Mouse (Mus musculus) c-Kit-negative CD71-positive TER-119-positive erythroid progenitor cells, embryonic 14.5 days (primary cell): ENCODE measurements around the gene Dnah2.
A peak's percentile ranks its signal among the peaks of the same experiment; 100 is the strongest.
"Not testable (repeated sequence)": the region's sequence is repeated elsewhere in the genome, so short reads cannot be mapped to it uniquely, and the experiment has no call there.

Source experiments
- DNase-seq: peaks from one replicate; pipeline ENCODE4 v3.0.0-alpha.2; 2013; ENCODE audit warnings: low read depth, low spot score

Dnah2 gene

DNA sequence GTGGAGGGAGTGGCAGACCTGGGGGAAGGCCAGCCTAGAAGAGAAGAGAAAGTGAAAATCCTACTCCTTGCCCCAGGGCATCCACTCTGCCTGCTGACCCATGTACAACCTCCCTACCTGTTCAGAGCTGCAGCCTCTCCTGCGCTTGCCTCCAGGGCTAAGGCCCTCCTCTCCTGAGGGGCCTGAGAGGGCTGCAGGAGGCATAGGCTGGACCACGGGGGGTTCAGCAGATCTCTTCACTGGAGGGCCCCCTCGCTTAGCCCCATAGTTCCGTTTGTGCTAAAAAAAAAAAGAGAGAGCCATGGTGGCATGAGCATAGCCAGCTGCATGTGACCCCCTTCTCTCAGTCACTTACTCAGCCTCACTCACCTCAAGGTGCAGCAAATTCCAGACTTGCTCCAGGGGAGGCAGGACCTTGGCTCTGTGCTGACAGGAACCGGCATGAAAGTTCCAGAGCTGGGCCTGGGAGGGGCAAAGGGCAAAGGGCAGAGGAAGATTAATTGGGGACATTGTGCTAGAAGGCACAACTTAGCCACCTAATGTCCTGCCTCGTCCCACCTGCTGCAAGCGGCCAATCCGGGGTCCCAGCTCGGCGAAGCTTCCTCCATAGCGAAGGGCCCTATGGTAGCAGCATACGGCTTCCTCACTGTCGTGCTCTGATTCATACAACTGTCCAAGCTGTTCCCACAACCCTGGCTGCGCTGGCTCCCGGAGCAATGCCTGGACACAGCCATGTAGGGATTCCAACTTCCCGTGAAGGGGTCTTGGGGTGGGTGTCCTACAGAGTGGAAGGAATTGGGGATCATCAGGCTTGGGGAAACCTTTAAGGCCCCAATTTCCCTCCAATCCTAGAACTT is 141.8 kb downstream of the Dnah2 start:
- DNase-seq: no peak

- DNase-seq: no peak
Observed at GRCm38 (mm10) chr11:69406282-69406681, 142.6 kb downstream of the Dnah2 start.

GRCm38 (mm10) chr11:69405397-69406200 is 143.3 kb downstream of the Dnah2 start:
- no peak for DNase-seq

DNA sequence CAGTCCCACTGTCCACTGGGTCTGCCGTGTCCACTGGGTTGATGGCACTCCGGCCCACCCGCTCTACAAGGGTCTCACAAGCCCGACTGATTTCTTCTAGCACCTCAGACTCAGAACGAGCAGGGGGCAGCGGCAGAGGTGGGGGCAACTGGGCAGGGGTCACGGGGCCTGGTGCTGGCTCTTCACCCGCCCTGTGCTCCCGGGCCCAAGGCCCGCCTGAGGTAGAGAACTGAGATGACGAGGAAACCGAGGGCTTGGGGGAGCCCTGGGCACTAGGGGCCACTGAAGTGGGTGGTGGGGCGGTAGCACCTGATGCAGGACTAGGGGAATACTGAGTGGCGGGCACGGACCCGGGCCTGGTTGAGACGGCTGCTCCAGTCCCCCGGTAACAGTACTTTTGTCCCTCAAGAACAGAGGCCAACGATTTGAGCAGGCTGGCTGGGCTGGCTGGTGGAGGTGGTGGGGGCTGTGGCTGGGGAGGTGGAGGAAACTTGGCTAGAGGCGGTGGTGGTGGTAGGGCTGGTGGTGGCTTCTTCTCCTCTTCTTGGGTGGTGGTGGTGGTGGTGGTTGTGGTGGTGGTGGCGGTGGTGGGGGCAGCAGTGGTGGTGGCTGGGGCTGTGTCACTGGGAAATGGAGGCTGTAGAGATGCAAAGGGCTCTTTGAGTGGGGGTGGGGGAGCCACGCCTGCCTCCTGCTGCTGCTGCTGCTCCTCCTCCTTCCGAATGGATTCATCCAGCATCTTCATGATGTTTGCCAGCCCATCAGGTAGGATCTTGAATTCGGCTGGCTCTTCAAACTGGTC is 144.1 kb downstream of the Dnah2 start:
- DNase-seq: no peak

DNA sequence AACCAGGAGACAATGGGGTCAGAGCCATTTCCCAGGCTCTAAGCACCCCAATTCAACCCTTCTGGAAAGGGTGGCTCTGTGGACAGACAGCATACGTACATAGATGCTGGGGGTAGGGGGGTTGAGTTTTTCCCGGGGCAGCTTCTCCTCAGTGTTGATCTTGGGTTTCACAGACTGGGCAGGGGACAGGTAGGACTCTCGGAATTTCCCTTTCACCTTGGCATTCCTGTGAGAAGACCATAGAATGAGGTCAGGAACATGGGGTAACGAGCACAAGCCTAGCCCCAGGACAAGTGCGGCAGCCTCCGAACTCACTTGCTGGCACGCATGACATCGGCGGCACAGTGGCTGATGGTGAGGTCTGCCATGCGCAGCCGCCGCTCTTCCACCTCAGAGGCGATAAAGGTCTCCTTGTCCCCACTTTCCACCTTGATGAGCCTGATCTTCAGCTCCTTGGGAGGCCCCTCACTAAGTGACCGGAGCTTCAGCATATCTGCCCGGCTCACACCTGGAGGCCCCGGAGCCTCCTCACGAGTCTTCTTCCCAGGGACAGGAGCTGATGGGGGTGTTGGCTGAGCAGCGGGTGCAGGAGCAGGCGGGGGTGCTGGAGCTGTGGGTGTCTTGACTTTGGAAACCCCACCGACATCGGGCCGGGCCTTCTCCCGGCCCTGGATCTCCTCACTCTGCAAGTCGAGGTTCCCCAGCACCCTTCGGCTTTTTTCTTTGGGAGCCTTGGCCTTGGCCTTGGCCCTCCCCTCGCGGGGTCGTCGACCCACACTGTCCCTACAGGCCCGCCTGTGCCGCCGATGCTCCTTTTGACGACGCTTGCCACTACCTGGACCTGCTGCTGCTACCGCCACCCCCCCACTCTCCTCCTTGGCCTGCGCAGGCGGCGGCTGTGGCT is 145.0 kb downstream of the Dnah2 start:
- no peak for DNase-seq

GRCm38 (mm10) chr11:69401987-69402386 is 146.9 kb downstream of the Dnah2 start:
- DNase-seq: no peak

- DNase-seq: peak; percentile 83
Observed at GRCm38 (mm10) chr11:69401210-69401637, 147.7 kb downstream of the Dnah2 start.

- DNase-seq: no peak
Observed at GRCm38 (mm10) chr11:69400083-69400850, 148.6 kb downstream of the Dnah2 start.

GRCm38 (mm10) chr11:69399201-69400082 is 149.5 kb downstream of the Dnah2 start:
- DNase-seq: no peak

GRCm38 (mm10) chr11:69398486-69399200 is 150.3 kb downstream of the Dnah2 start:
- DNase-seq: no peak

- DNase-seq: no peak
Observed at GRCm38 (mm10) chr11:69398059-69398458, 150.9 kb downstream of the Dnah2 start, which contains the start of gene Tmem88. TSS of gene Tmem88 (minus strand) at chr11:69398234.

GRCm38 (mm10) chr11:69397581-69398057 is 151.3 kb downstream of the Dnah2 start:
- DNase-seq: no peak

DNA sequence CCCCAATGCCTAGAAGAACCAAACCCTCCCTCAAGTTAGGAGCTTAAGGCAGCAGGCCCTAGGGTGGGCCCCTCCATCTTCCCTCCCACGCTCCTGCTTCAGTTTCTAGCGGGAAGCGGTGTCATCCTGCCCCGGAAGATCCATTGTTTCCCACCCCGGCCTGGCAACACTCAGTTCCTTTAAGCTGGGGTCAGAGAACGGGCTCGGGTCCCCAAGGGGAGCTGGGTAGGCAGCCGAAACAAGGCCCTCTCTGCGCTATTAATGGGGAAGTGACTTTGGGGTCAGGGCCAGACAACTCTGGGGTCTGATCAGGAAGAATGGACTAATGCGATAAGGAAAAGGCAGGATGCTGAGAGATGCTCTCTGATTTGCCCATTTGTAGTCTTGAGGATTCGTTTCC is 152.1 kb downstream of the Dnah2 start:
- DNase-seq: no peak

DNA sequence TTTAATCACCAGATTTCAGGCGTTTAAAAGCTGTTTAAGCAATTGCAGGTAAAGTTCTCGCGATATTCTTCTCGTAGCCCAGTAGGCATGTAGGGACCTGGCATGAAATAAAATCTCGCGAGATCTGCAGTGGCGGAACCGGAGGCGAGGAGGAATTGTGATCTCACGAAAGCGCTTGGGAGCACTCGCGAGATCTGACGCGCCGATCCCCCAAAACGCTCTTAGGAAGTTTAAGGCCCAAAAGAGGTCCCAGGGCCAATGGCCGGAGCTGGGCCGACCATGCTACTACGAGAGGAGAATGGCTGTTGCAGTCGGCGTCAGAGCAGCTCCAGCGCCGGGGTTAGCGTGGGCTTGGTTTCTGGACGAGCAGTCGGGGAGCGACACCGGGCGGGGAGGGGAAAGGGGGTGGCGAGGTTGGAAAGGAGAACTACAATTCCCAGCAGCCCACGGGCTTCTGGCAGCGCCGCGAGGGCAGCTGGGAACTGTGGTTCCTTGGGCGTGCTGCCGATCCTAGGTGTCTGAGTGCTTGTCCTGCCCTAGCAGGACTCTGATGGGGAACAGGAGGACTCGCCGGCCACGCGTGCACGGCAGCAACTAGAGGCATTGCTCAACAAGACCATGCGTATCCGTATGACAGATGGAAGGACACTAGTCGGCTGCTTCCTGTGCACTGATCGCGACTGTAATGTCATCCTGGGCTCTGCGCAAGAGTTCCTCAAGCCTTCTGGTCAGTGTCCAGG is 153.1 kb downstream of the Dnah2 start:
- peak; percentile 99 for DNase-seq

DNA sequence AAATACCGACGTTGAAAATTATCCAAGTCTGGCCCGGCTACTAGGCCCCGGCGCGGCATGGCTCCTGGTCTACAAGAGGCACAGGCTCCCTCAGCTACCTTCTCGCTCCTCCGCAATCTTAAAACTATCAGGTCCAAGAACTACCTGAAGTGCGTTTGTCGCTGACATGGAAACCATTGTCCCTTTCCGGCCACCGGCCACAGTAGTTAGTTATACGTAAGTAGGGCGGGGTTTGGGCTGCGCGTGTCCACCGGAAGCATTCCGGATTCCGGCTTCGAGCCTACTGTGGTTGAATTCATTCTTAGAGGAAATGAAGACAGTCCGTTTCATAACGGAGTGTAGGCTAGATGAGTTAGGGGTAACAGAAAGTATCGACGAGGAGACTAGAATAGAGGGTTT is 153.7 kb downstream of the Dnah2 start, which contains the start of the genes Naa38 and Cyb5d1:
TSS of gene Naa38 (plus strand) at position 253 of the 399 bp plus-strand sequence.
TSS of gene Cyb5d1 (minus strand) at position 397 of the 399 bp plus-strand sequence.
- peak; percentile 82 for DNase-seq

GRCm38 (mm10) chr11:69394591-69395167 is 154.2 kb downstream of the Dnah2 start:
- DNase-seq: not testable (repeated sequence)
